Mouse (Mus musculus) midbrain, postnatal 0 days (tissue): ENCODE data around the gene Eppin. TPM values are rescaled to one million over a fixed set of nuclear protein-coding genes. Genes with fewer than 3 reads are reported as not detected.
"Not testable (repeated sequence)": the region's sequence is repeated elsewhere in the genome, so short reads cannot be mapped to it uniquely, and the experiment has no call there.

Source experiments
- ATAC-seq: fragments of 200-750 bp; cut with Nextera tagmentation; 2 replicates; pipeline ENCODE4 v1.8.0; 2017; ENCODE audit warnings: moderate number of reproducible peaks, mild to moderate bottlenecking, moderate TSS enrichment, moderate library complexity; ENCODE audit not compliant: low FRiP score
- DNase-seq: peaks from one replicate; pipeline ENCODE4 v3.0.0-alpha.2; 2015; ENCODE audit warnings: low spot score
- H3K27ac ChIP-seq: fragments of 300-500 bp; sonication (generic); 2 replicates; pipeline ENCODE4 v1.5.1; 2014; ENCODE audit warnings: low read depth, mild to moderate bottlenecking, low read length, mixed read lengths
- H3K27me3 ChIP-seq: fragments of 300-500 bp; sonication (generic); 2 replicates; pipeline ENCODE4 v1.6.1; 2014; ENCODE audit warnings: low read length, control low read depth, mixed read lengths; ENCODE audit not compliant: insufficient read depth
- H3K36me3 ChIP-seq: fragments of 300-500 bp; sonication (generic); 2 replicates; pipeline ENCODE4 v1.6.1; 2014; ENCODE audit warnings: low read length, control low read depth, mixed read lengths; ENCODE audit not compliant: insufficient read depth
- H3K4me1 ChIP-seq: fragments of 300-500 bp; sonication (generic); 2 replicates; pipeline ENCODE4 v1.6.1; 2014; ENCODE audit warnings: mild to moderate bottlenecking, control low read depth, antibody characterized with exemption, low read length, mixed read lengths; ENCODE audit not compliant: insufficient read depth
- H3K4me2 ChIP-seq: fragments of 300-500 bp; sonication (generic); 2 replicates; pipeline ENCODE4 v1.6.1; 2014; ENCODE audit warnings: low read depth, mild to moderate bottlenecking, low read length, mixed read lengths; ENCODE audit not compliant: poor library complexity, severe bottlenecking
- H3K4me3 ChIP-seq: fragments of 300-500 bp; sonication (generic); 2 replicates; pipeline ENCODE4 v1.5.1; 2014; ENCODE audit warnings: low read depth, mild to moderate bottlenecking, low read length, moderate library complexity
- H3K9ac ChIP-seq: fragments of 300-500 bp; sonication (generic); replicated peaks from 2 replicates; pipeline ENCODE4 v1.6.1; 2014; ENCODE audit warnings: mild to moderate bottlenecking, low read length, moderate library complexity, mixed read lengths; ENCODE audit not compliant: poor library complexity, severe bottlenecking
- H3K9me3 ChIP-seq: fragments of 300-500 bp; sonication (generic); 2 replicates; pipeline ENCODE4 v1.6.1; 2016; ENCODE audit warnings: low read length, control low read depth
- CTCF ChIP-seq: IDR thresholded peaks from 2 replicates; pipeline ENCODE4 v1.5.1; 2016; ENCODE audit warnings: antibody characterized with exemption, mild to moderate bottlenecking
- WGBS: fragments of 180-500 bp; shearing (Covaris S2); extraction: QIAGEN DNeasy Blood & Tissue Kit; methylation state at CpG from one replicate; pipeline ENCODE4 v1.1.7; 2014; 5-methylcytosine and 5-hydroxymethylcytosine counted together
- polyA plus RNA-seq: library from polyadenylated mRNA; unstranded; fragments of >200 nt; fragmentation: Nextera tagmentation; extraction: Ambion mirVana; gene quantifications from 2 replicates; pipeline ENCODE4 v1.2.1, GENCODE M21; 2015
- total RNA-seq: library from RNA; depleted of rRNA; stranded (reverse); fragments of >200 nt; gene quantifications from 2 replicates; pipeline ENCODE4 v1.2.3, GENCODE M21; 2014

The Eppin gene
- total and polyA plus RNA-seq, 2 experiments from 2014 or later = not detected

DNA sequence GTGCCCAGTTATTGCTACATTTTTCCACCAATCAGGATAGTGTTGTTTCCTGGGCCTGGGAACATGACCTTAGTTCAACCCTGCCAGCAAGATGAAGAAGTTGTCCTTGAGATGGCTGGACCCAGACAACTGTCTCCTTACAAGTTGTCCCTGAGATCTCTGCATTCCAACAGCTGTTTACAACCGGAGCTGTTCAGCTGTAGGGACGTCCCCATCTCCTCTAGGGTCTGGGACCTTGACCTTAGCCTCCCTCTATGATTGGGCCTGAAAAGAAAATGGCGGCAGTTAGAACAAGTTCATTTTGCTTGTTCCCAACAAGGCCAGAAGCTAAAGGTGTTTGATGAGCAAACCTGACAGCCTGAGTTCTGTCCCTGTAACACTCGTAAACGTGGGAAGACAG, 25.7 kb upstream of the Eppin start:
- Histone ChIP-seq H3K4me2 (no peak overlapping the region), H3K27ac (no peak overlapping the region), H3K9ac (no peak overlapping the region), H3K27me3 (no peaks in the 10 kb centered on the region), H3K4me1 (no peaks in the 10 kb centered on the region), H3K36me3 (no peaks in the 10 kb centered on the region), H3K4me3 (no peak overlapping the region), H3K9me3 (no peaks in the 10 kb centered on the region)
- WGBS = 85% methylated on average over 5 of the region's 5 CpGs
- no peak for DNase-seq
- no peak for TF ChIP-seq CTCF
- no peak for ATAC-seq

DNA sequence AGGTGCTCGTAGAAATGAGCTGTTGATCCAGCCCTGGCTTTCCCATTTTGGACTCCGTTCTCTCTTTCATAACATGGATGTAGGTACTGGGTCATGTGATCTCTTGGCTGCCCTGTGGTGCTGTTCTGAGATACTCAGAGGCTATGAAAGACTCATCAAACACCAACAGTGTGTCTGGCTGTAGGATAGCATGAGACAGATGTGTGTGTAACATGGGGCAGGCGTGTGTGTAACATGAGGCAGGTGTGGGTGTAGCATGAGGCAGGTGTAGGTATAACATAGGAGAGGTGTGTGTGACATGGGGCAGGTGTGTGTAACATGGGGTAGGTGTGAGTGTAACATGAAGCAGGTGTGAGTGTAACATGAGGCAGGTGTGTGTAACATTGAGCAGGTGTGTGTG, 22.0 kb upstream of the Eppin start:
- H3K27me3 ChIP-seq = no peaks in the 10 kb centered on the region
- H3K4me3 ChIP-seq = no peak overlapping the region
- H3K27ac ChIP-seq = no peak overlapping the region
- no peak overlapping the region for H3K9ac ChIP-seq
- no peaks in the 10 kb centered on the region for H3K4me1 ChIP-seq
- no peak for TF ChIP-seq CTCF
- no peak overlapping the region for H3K4me2 ChIP-seq
- DNase-seq (no peak), ATAC-seq (no peak)
- no peaks in the 10 kb centered on the region for H3K9me3 ChIP-seq
- no peaks in the 10 kb centered on the region for H3K36me3 ChIP-seq
- WGBS = 88% methylated on average over 3 of the region's 3 CpGs

DNA sequence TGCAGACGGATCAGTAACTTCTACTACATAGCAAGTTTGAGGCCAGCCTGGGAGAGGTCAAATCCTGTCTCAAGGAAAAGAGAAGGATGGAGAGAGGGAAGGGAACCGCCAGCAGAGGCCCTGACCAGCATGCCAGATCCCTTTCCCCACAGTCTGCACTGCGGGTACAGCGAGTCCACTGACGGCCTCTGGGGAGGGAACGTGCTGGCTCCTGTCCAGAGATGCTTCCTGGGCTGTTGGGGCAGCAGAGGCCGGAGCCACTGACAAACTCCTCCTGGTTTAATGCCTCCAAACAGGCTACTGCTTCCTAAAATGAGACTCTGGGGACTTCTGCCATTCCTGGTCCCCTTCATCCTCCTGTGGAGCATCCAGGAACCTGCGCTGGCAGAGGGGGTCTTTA, 20.1 kb upstream of the Eppin start, which contains the start of the genes Wfdc6b and Wfdc8:
TSS of gene Wfdc6b (plus strand) at position 52 of the 400 bp plus-strand sequence.
TSS of gene Wfdc8 (minus strand) at position 156 of the 400 bp plus-strand sequence.
- H3K27ac ChIP-seq, ATAC-seq: not testable (repeated sequence)

DNA sequence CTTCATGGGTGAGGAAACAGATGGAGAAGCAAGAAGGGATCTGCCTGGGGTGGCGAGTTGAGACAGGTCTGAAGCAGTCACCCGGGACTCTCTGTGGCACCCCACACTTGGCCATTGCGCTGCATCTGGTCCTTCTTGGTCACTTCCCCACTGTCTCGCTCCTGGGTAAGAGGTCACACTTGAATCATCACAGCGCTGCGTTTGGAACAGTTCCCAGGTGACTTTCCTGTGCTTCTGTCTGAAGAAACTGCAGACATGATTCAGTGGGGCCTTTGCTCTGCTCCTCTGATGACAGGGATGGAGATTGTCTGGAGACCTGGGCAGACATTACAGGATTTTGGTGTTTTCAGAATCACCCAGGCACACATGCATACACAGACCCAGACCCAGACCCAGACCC, 15.4 kb upstream of the Eppin start:
- H3K9ac ChIP-seq = no peak overlapping the region
- WGBS = 78% methylated on average over 6 of the region's 6 CpGs
- no peak overlapping the region for H3K27ac ChIP-seq
- H3K4me2 ChIP-seq = no peak overlapping the region
- ATAC-seq (no peak), DNase-seq (no peak)
- no peaks in the 10 kb centered on the region for H3K4me1 ChIP-seq
- H3K27me3 ChIP-seq = no peaks in the 10 kb centered on the region
- no peaks in the 10 kb centered on the region for H3K9me3 ChIP-seq
- no peaks in the 10 kb centered on the region for H3K36me3 ChIP-seq
- no peak for TF ChIP-seq CTCF
- H3K4me3 ChIP-seq = no peak overlapping the region

More for the DNA sequence above, 20.1 kb upstream of the Eppin start, which contains the start of the genes Wfdc6b and Wfdc8:
- H3K4me3 ChIP-seq, DNase-seq, H3K9me3 ChIP-seq, H3K27me3 ChIP-seq, H3K9ac ChIP-seq, H3K4me2 ChIP-seq, H3K4me1 ChIP-seq, H3K36me3 ChIP-seq: not testable (repeated sequence)
- WGBS = 52% methylated on average over 8 of the region's 8 CpGs

DNA sequence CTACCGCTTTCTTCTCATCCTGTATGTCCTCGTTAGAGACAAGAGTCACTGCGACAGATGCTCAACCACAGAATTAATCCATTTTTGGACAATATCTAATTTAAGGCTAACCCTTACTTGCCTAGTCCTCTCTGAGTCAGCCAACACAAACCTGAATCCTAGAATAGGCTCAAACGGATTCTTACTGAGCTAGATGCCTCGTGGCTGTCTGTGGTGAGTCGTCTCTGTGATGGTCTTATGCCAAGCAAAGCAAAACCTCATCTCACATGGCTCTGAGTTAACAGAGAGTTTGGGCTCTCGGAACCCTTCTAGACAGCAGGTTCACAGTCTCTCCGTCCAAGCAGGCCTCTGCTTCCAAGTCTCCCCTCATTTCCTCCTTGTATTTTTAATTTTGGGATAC, 11.0 kb upstream of the Eppin start:
- Histone ChIP-seq H3K4me1 (no peaks in the 10 kb centered on the region), H3K27me3 (no peaks in the 10 kb centered on the region), H3K9me3 (no peaks in the 10 kb centered on the region), H3K4me2 (no peak overlapping the region), H3K9ac (no peak overlapping the region), H3K36me3 (no peaks in the 10 kb centered on the region), H3K27ac (no peak overlapping the region), H3K4me3 (no peak overlapping the region)
- DNase-seq (no peak), ATAC-seq (no peak)
- TF ChIP-seq CTCF = no peak
- WGBS = 97% methylated on average over 8 of the region's 8 CpGs

DNA sequence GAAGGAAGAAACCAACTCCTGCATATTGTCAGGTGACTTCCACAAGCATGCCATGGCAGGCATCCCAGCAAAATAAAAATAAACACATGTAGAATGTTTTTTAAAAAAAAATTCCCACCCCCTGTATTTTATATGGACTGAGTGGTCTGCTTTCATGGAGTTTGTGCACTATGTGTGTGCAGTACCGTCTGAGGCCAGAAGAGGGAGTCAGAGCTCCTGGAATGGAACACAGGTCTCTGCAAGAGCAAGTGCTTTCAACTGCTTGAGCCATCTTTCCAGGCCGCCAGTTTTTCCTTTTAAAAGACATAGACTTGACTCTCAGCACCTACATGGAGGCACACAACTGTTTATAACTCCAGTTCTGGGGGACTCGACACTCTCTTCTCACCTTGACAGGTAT, 10.1 kb upstream of the Eppin start:
- ATAC-seq (no peak), DNase-seq (no peak)
- Histone ChIP-seq H3K9ac (no peak overlapping the region), H3K27me3 (no peaks in the 10 kb centered on the region), H3K4me1 (no peaks in the 10 kb centered on the region), H3K9me3 (no peaks in the 10 kb centered on the region), H3K36me3 (no peaks in the 10 kb centered on the region), H3K27ac (no peak overlapping the region), H3K4me3 (no peak overlapping the region), H3K4me2 (no peak overlapping the region)
- 92% methylated on average over 3 of the region's 3 CpGs for WGBS
- peak; percentile 11; the same call in 1 of the 2 replicates for TF ChIP-seq CTCF
